Mouse (Mus musculus) gastrocnemius, adult 8-10 months (tissue): ENCODE measurements around the gene Erh. TPM values are rescaled to one million over a fixed set of nuclear protein-coding genes. Genes with fewer than 3 reads are reported as not detected.

Experiments used
- DNase-seq, 2 experiments: peaks; one replicate each; pipeline ENCODE4 v3.0.0; 2022; ENCODE audit warnings: low spot score in 2 of 2
- total RNA-seq, 4 experiments: library from RNA; stranded (reverse); gene quantifications; 2 replicates each; pipeline ENCODE4 v1.2.4; 2022

Erh gene
- total RNA-seq: 10 to 100 TPM; 15.8 to 25.7 (median 18.7) TPM

DNA sequence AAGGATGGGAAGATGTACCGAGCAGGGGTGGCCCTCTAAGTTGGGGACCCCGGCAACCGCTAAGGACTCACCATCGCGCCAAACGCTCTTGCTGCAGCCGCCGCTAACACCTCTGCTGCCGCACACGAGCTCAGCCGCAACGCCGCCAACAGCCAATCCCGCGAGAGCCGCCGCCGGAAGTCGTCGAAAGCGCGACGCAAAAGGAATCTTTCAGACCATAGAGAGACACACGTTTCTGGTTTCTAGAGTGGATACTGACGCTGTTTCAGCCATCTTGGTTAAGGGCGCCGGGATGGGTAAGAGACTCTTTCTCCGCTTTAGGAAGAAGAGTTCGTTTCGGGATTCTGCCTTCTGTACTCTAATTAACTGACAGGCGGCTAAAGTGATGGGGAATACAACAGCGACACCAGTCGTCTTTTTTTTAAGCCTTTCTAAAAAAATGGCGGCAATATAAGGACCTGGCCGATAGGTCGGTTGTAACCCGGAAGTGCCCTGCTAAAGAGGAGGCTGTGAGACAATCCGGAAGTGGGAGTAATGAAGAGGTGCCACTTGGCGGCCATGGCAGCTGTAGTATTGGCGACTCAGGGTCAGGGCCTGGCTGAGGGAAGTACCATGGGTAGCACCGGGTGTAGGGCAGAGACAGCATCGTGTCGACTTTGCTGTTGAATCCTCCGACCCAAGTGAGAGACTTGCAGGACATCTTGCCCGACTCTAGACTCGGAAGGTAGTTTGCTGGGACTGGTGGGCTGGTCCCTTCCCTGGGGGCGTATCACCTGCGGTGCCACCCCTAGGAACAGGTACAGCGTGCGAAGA is at the start of gene Erh, which contains the start of gene Slc39a9:
TSS of gene Erh (minus strand) at position 649 of the 813 bp plus-strand sequence.
TSS of gene Slc39a9 (plus strand) at position 191 of the 813 bp plus-strand sequence.
- DNase-seq: peak; percentile 87 to 90

DNA sequence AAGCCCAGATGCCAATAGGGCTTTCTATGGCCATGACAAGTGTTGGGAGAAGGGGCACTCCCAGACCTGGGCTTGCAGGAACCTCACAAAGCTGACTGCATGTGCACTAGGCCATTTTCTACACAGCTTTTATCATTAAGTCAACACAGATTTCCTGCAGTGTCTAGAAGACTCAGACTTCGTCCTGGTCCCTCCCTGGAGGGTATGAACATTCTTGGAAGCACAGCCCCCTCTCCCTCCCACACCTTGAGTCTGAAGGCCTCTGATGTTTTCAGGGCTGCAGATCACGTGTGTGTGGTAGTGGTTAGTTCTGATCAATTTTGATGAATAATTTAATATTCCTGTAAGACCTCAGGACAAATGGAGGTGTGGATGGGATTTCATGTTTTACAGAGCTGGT is 49.6 kb upstream of the Erh start:
- DNase-seq: no peak

- DNase-seq: peak in 1 of 2 experiments; percentile 20
Measured at GRCm38 (mm10) chr12:80692269-80692972, 48.3 kb upstream of the Erh start, which contains the start of gene Plekhd1. TSS of gene Plekhd1 (plus strand) at chr12:80692591.

DNA sequence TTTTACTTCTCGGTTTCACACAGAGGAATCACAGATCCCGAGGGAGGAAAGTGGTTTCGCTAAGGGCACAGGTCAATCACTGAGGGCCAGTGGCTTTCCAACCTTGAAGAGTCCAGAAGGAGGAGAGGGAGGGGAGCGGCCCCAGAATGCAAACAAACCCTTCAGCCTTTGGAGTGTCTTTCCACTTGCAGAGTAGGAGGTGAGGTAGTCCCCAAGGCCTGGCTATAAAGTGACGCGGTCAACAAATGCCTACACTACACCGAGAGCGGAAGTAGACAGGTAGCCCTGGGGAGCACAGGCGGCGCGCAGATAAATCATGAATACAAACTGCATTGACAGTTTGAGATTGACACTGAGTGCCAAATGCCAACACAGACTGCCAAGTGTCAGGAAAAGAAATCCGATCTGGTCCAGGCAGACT is 47.5 kb upstream of the Erh start:
- peak; percentile 12 to 31 for DNase-seq

DNA sequence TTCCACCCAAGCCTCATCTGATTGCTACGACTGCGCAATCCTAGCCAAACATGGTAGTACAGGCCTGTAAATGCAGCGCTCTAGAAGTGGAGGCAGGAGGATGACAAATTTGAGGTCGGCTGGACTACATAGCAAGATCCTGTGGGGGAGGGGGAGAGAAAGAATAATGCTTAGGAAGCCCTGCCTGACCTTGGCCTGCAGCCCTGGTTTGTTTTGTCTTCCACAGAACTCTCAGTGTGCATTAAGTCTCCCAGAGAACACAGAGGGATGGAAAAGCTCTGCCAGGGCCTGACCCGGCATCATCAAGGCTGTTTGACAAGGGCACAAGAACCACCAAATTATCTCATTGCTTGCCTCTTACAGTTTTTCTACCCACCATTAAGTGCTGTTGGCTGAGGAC is 45.6 kb upstream of the Erh start:
- DNase-seq: no peak

- DNase-seq: no peak
Measured at GRCm38 (mm10) chr12:80687788-80688211, 43.7 kb upstream of the Erh start.

- DNase-seq: no peak
Measured at GRCm38 (mm10) chr12:80684316-80684715, 40.2 kb upstream of the Erh start.

- DNase-seq: no peak
Measured at GRCm38 (mm10) chr12:80683554-80683953, 39.4 kb upstream of the Erh start.

DNA sequence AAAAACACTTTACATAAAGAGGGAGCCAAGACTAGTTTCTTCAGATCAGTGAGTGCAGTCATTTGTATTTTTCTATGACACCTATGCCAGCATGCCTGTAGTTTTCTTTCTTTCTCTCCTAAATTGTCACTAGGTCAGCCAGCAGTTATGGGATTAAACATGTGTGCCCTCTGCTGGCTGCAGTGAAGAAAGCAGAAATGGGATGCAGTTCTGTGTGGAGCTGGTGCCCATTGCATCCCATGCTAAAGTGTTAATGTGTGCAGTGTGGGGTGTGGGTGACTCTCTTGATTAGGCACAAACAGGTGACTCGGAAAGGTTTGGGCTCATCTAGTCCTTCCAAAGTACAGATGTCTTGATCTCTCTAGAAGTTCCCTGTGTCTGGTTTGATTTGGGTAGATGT is 37.2 kb upstream of the Erh start:
- no peak for DNase-seq

DNA sequence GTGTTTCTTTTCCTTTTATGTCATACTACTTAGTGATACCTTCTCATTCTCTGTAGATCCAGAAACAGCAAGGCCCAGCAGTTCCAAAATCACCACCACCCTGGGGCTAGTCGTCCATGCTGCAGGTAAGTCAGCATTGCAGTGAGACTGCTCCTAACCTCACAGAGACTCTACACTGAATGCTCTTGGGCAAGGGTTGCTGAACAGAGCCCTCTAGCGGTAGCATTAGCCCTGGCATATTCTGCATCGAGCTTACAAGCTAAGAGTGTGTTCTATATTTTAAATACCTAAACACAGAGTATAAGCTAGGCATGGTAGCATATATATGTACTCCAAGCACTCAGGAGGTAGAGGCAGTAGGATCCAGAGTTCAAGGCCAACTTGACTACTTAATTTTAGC is 29.0 kb upstream of the Erh start:
- DNase-seq: no peak

DNA sequence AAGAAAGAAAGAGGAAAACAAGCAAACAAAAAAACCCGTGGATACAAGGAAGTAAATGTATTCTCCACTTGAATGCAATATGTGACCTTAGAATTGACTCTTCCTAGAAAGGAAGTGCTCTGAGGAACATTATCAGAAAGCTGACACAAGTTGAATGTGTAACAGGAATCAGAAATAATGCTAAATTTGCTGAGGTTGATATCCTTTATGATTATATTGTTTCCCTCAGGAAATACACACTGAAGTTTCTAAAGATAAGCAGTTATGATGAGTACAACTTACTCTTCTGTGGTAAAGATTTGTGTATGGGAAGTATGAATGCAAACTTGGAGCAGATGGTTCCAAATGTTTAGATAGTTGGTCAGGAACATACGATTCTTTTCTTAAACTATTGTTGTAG is 24.2 kb upstream of the Erh start:
- DNase-seq: no peak

DNA sequence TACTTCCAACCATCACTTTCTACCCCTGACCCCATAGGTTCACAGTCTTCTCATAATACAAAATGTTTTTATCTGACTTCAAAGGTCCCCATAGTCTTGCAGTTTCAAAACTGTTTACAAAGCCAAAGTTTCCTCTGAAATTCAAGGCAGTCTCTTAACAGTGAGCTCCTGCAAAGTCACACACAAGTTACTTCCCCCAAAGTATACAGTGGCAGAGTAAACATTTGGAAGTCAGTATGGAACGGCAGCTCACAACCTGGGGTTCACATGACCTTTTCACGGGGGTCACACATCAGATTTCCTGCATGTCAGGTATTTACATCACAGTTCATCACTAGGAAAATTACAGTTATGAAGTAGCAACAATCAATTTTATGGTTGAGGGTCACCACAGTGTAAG is 19.8 kb upstream of the Erh start:
- no peak for DNase-seq

DNA sequence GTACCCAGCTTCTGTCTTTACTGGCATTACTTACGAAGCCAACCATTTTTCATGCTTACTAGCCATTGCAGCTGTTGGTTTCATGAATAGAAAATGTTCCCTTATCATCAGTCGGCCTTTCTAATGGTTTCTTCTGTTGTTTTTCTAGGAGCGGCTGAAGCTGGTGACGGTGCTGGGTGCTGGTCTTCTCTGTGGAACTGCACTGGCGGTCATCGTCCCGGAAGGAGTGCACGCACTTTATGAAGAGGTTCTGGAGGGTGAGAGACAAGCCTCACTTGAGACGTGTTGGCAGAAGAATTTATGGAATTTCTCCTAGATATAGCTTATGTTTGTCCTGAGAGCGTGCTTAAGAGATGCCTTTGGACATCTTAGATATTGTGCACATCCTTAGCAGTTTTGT is 18.2 kb upstream of the Erh start:
- no peak for DNase-seq

DNA sequence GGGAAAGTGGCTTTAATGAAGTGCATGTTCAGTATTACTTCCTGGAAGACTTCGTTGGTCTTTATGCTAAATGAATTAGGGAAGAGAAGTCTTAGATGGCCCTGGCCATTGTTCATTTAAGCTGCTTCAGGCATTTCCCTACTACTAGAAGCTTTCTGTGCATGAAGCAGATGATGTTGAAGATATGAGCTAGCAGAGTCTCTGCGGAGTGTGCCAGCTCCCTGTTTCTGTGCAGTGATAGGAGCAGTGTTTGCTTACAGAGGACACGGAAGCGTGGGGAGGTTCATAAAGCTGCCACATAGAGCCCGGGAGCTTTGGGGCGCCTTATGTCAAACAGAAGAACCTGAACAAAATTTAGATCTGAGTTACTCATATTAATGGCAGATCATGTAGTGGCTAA is 14.5 kb upstream of the Erh start:
- DNase-seq: no peak

DNA sequence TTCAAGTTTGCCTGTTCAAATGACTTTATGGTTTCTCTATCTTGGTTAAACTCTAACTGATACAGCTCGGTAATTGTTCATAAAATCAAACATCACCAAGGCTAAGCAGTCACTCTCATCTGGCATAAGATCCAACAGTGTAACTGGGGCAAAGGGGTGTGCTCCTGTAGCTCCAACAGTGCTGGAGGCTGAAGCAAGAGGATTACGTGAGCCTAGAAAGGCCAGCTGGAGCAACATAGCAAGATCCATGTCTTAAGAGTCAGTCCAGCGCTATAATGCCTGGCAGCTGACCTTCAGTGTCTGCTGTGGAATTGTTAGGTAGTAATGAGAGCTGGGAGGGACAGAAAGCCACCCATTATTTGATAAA is 10.5 kb upstream of the Erh start:
- no peak for DNase-seq

- peak in 1 of 2 experiments; percentile 5 for DNase-seq
Measured at GRCm38 (mm10) chr12:80653951-80654658, 10.0 kb upstream of the Erh start.

GRCm38 (mm10) chr12:80646377-80646776 is 2.2 kb upstream of the Erh start:
- no peak for DNase-seq

DNA sequence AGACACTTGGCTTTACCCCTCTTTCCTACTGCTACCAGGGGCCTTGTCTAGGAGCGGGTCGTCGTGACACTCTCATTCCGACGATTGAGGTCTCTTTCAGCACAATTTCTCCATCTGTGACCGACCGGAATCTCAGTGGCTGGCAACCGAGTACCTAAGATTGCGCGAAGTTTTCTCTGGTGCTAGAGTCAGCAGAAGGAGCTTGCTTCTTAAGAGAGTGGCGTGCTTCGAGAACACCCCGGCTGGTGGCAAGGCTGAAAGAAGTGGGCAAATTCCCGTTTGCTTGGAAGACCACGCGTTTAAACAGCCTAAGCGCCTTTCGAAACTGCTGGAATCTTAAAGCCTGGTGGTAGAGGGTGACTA is 346 bp upstream of the Erh start:
- DNase-seq: no peak

- DNase-seq: peak in 1 of 2 experiments; percentile 24
Measured at GRCm38 (mm10) chr12:80642725-80643692, 1.1 kb downstream of the Erh start.

DNA sequence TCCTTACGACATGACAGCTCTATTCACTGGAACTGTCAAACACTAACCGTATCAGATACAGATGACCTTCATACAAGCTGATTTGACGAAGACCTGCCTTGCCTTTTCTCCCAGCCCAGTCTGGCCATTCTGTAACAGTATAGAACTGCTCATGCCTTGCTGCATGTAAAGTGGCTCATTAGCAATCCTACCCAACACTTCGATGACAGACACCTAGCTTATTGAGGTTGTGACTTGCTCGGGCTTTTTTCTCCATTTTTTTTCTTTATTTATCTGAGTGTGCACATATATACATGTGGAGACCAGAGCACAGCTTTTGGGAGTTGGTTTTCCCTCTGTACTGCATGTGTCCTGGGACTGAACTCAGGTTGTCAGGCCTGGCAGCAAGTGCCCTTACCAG is 12.4 kb downstream of the Erh start:
- no peak for DNase-seq

DNA sequence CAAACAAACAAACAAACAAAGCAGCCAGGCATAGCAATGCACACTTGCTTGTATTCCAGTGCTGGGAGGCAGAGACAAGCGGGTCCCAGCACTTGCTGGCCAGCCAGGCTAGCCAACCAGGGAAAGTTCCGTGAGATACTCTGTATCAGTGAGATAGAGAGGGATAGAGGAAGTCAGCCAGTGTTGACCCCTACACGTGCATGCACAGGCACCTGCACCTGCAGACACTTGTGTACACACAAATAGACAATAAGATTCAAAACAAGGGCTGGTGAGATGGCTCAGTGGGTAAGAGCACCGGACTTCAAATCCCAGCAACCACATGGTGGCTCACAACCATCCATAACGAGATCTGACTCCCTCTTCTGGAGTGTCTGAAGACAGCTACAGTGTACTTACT is 23.6 kb downstream of the Erh start:
- DNase-seq: no peak
